Mouse (Mus musculus): ENCODE measurements around the gene Fam53b. TPM values are rescaled to one million over a fixed set of nuclear protein-coding genes. Genes with fewer than 3 reads are reported as not detected.

The Fam53b gene
- polyA plus RNA-seq, 1 experiment = 21.9 TPM

DNA sequence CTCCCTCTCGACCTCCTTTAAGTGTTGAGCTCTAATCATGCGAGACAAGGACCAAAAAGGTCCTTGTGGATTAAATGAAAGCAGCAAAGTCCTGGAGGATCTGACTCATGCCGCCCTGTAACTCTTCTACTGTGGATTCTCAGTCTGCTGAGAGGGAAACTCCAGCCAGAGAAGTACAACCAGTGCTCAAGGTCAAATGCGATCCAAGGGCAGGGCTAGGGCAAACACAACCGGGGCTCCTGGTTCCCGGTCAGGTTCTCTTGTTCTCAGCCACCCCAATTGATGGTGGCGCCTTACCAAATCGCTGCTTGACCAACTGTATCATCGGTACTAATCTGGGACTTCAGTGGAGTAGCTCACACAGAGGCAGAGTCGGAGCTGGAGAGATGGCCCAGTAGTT is 12.8 kb downstream of the Fam53b start:
- H3K4me3 ChIP-seq (ENCODE audit: insufficient read depth, low read length) = no peak overlapping the region
- TF ChIP-seq POLR2A (IDR thresholded peaks at IDR 0.05; ENCODE audit: extremely low read depth, insufficient read depth, low read length) (no peak), CTCF (IDR thresholded peaks at IDR 0.05; ENCODE audit: extremely low read depth, insufficient read depth, low read length) (no peak)
- no peak overlapping the region for H3K27ac ChIP-seq (ENCODE audit: insufficient read depth, low read length)
- H3K4me1 ChIP-seq (ENCODE audit: control insufficient read depth, insufficient read depth, low read length) = peaks cover 13% of the 10 kb centered on the region

DNA sequence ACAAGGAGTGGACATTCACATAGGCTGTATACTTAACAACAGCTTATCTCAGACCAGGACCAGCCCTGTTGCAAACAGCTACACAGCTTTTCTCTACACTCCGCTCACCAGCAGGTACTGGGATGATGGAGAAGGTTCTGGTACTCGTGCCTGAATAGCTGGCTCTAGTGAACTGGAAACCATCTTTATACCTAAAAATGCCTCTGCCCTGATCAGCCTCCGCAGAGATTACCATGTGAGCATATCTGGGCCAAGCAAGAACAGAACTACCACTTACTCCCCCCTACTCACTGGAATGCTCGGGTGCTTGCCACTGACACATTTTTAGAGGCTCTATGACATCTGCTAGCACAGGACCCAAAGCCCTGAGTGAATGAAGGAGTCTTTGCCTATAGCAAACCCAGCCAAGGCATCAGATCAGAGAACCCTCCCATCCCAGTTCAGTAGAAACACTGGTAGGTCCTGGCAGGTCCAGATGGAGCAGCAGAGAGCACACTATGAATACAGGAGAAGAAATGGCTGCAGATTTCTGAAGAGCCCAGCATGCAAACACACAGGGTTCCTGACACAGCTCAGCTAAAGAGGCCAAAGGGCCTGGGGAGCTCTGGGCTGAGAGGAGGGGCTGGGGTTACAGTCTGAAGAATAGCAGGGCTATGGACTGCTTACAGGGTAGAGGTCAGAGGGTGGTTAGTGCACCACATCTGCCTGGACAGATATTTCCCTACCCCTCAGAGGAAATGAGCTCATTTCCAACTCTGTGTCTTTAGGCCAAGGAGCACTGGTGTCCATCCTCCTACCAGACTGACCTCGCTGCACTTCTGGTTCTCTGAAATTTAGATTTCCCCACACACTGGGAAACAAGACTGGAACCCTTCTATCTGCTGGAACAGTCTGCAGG is 14.3 kb downstream of the Fam53b start:
- peaks cover 9% of the 10 kb centered on the region for H3K4me1 ChIP-seq (ENCODE audit: control insufficient read depth, insufficient read depth, low read length)
- peak overlapping the region; percentile 56; the same call in 1 of the 2 replicates for H3K27ac ChIP-seq (ENCODE audit: insufficient read depth, low read length)
- H3K4me3 ChIP-seq (ENCODE audit: insufficient read depth, low read length) = no peak overlapping the region
- TF ChIP-seq POLR2A (IDR thresholded peaks at IDR 0.05; ENCODE audit: extremely low read depth, insufficient read depth, low read length) = no peak
- 0 out of 2 replicates have a peak, but pooled peaks have one; percentile 3 for TF ChIP-seq CTCF (IDR thresholded peaks at IDR 0.05; ENCODE audit: extremely low read depth, insufficient read depth, low read length)

GRCm38 (mm10) chr7:132795141-132795540 is 18.5 kb downstream of the Fam53b start:
- Histone ChIP-seq H3K4me1 (ENCODE audit: control insufficient read depth, insufficient read depth, low read length) (peaks cover 25% of the 10 kb centered on the region), H3K27ac (ENCODE audit: insufficient read depth, low read length) (peak overlapping the region; percentile 36; the same call in 1 of the 2 replicates), H3K4me3 (ENCODE audit: insufficient read depth, low read length) (no peak overlapping the region)
- TF ChIP-seq POLR2A (IDR thresholded peaks at IDR 0.05; ENCODE audit: extremely low read depth, insufficient read depth, low read length) (no peak), CTCF (IDR thresholded peaks at IDR 0.05; ENCODE audit: extremely low read depth, insufficient read depth, low read length) (no peak)

GRCm38 (mm10) chr7:132793467-132793866 is 20.2 kb downstream of the Fam53b start:
- no peak for TF ChIP-seq POLR2A (IDR thresholded peaks at IDR 0.05; ENCODE audit: extremely low read depth, insufficient read depth, low read length)
- TF ChIP-seq CTCF (IDR thresholded peaks at IDR 0.05; ENCODE audit: extremely low read depth, insufficient read depth, low read length) = no peak
- H3K4me3 ChIP-seq (ENCODE audit: insufficient read depth, low read length) = no peak overlapping the region
- H3K4me1 ChIP-seq (ENCODE audit: control insufficient read depth, insufficient read depth, low read length) = peaks cover 25% of the 10 kb centered on the region
- peak overlapping the region; percentile 83 for H3K27ac ChIP-seq (ENCODE audit: insufficient read depth, low read length)

GRCm38 (mm10) chr7:132790447-132791219 is 23.1 kb downstream of the Fam53b start:
- TF ChIP-seq CTCF (IDR thresholded peaks at IDR 0.05; ENCODE audit: extremely low read depth, insufficient read depth, low read length) (no peak), POLR2A (IDR thresholded peaks at IDR 0.05; ENCODE audit: extremely low read depth, insufficient read depth, low read length) (no peak)
- Histone ChIP-seq H3K4me3 (ENCODE audit: insufficient read depth, low read length) (no peak overlapping the region), H3K27ac (ENCODE audit: insufficient read depth, low read length) (peak overlapping the region; percentile 23; the same call in 1 of the 2 replicates), H3K4me1 (ENCODE audit: control insufficient read depth, insufficient read depth, low read length) (peaks cover 41% of the 10 kb centered on the region)

GRCm38 (mm10) chr7:132788826-132789225 is 24.9 kb downstream of the Fam53b start:
- Histone ChIP-seq H3K4me3 (ENCODE audit: insufficient read depth, low read length) (no peak overlapping the region), H3K4me1 (ENCODE audit: control insufficient read depth, insufficient read depth, low read length) (peaks cover 41% of the 10 kb centered on the region), H3K27ac (ENCODE audit: insufficient read depth, low read length) (peak overlapping the region; percentile 13)
- peak; percentile 18; the same call in 1 of the 2 replicates for TF ChIP-seq POLR2A (IDR thresholded peaks at IDR 0.05; ENCODE audit: extremely low read depth, insufficient read depth, low read length)
- no peak for TF ChIP-seq CTCF (IDR thresholded peaks at IDR 0.05; ENCODE audit: extremely low read depth, insufficient read depth, low read length)

GRCm38 (mm10) chr7:132787496-132788190 is 26.0 kb downstream of the Fam53b start:
- Histone ChIP-seq H3K27ac (ENCODE audit: insufficient read depth, low read length) (peak overlapping the region; percentile 55), H3K4me3 (ENCODE audit: insufficient read depth, low read length) (no peak overlapping the region), H3K4me1 (ENCODE audit: control insufficient read depth, insufficient read depth, low read length) (peaks cover 33% of the 10 kb centered on the region)
- TF ChIP-seq POLR2A (IDR thresholded peaks at IDR 0.05; ENCODE audit: extremely low read depth, insufficient read depth, low read length) = no peak
- no peak for TF ChIP-seq CTCF (IDR thresholded peaks at IDR 0.05; ENCODE audit: extremely low read depth, insufficient read depth, low read length)

DNA sequence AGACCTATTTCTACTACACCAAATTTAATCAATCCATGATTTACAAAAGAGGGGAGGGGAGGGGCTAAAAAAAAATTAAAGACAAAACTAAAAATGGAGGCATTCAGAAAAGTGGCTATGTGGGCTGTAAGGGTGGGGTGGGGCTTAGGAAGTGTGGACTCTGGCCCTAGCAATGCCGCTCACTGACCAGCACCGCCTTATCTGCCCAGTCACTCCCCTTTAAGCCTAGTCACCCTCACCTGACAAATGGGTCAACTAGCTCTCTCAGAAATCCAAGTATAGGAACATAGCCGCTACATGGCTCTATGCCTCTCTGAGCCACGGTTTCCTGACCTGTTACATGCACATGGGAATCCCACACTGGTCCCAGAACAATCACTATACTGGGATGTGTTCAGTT is 26.7 kb downstream of the Fam53b start:
- Histone ChIP-seq H3K27ac (ENCODE audit: insufficient read depth, low read length) (peak overlapping the region; percentile 83; the same call in 1 of the 2 replicates), H3K4me1 (ENCODE audit: control insufficient read depth, insufficient read depth, low read length) (peaks cover 28% of the 10 kb centered on the region), H3K4me3 (ENCODE audit: insufficient read depth, low read length) (no peak overlapping the region)
- no peak for TF ChIP-seq CTCF (IDR thresholded peaks at IDR 0.05; ENCODE audit: extremely low read depth, insufficient read depth, low read length)
- no peak for TF ChIP-seq POLR2A (IDR thresholded peaks at IDR 0.05; ENCODE audit: extremely low read depth, insufficient read depth, low read length)

GRCm38 (mm10) chr7:132786522-132786921 is 27.2 kb downstream of the Fam53b start:
- TF ChIP-seq CTCF (IDR thresholded peaks at IDR 0.05; ENCODE audit: extremely low read depth, insufficient read depth, low read length) (no peak), POLR2A (IDR thresholded peaks at IDR 0.05; ENCODE audit: extremely low read depth, insufficient read depth, low read length) (no peak)
- Histone ChIP-seq H3K4me3 (ENCODE audit: insufficient read depth, low read length) (no peak overlapping the region), H3K27ac (ENCODE audit: insufficient read depth, low read length) (peak overlapping the region; percentile 83), H3K4me1 (ENCODE audit: control insufficient read depth, insufficient read depth, low read length) (peaks cover 33% of the 10 kb centered on the region)
